Mouse (Mus musculus) CH12.LX (cell line): ENCODE measurements around the gene Best3. TPM values are rescaled to one million over a fixed set of nuclear protein-coding genes. Genes with fewer than 3 reads are reported as not detected.

Experiments used
- DNase-seq: peaks from one replicate; pipeline ENCODE4 v3.0.0-alpha.2; 2013; ENCODE audit errors: extremely low read depth
- H3K27ac ChIP-seq: 2 replicates; pipeline ENCODE4 v1.5.1; 2012; ENCODE audit warnings: low read depth, mild to moderate bottlenecking, control low read depth, moderate library complexity; ENCODE audit not compliant: insufficient read depth
- H3K27me3 ChIP-seq: replicated peaks from 2 replicates; pipeline ENCODE3; 2012; ENCODE audit warnings: inconsistent platforms
- H3K36me3 ChIP-seq, 2 experiments: replicated peaks in 1 of 2; 2 replicates each; pipeline versions ENCODE3 to v1.6.1; 2012; ENCODE audit warnings: inconsistent platforms in 1 of 2, low read length in 1 of 2, mild to moderate bottlenecking in 1 of 2, mixed read lengths in 1 of 2, moderate library complexity in 1 of 2; ENCODE audit not compliant: control insufficient read depth in 1 of 2, insufficient read depth in 1 of 2
- H3K4me1 ChIP-seq, 2 experiments: 2 replicates each; pipeline ENCODE4 v1.6.1; 2012; ENCODE audit warnings: inconsistent platforms in 1 of 2, moderate library complexity in 1 of 2; ENCODE audit not compliant: insufficient read depth in 2 of 2, control insufficient read depth in 1 of 2
- H3K4me2 ChIP-seq: 2 replicates; pipeline ENCODE4 v1.6.1; 2012; ENCODE audit warnings: low read depth, mild to moderate bottlenecking, control low read depth; ENCODE audit not compliant: poor library complexity, insufficient read depth, severe bottlenecking
- H3K4me3 ChIP-seq, 3 experiments: fragments of 150-350 bp in 1 of 3; sonication (generic) in 1 of 3; replicated peaks in 1 of 3; 2 replicates each; pipeline versions ENCODE3 to v1.5.1; 2011 to 2012; ENCODE audit warnings: low read depth in 2 of 3, low read length in 2 of 3, mild to moderate bottlenecking in 2 of 3, moderate library complexity in 2 of 3, control low read depth in 1 of 3, improper control_type of control experiment in 1 of 3, inconsistent platforms in 1 of 3, mixed read lengths in 1 of 3; ENCODE audit not compliant: poor library complexity in 1 of 3
- H3K79me2 ChIP-seq: replicated peaks from 2 replicates; pipeline ENCODE4 v1.6.1; 2012; ENCODE audit warnings: mild to moderate bottlenecking, moderate library complexity; ENCODE audit not compliant: control insufficient read depth, poor library complexity, insufficient read depth, severe bottlenecking; ENCODE audit errors: extremely low read depth
- H3K9ac ChIP-seq: 2 replicates; pipeline ENCODE4 v1.6.1; 2012; ENCODE audit warnings: low read depth, mild to moderate bottlenecking, control low read depth, moderate library complexity; ENCODE audit not compliant: insufficient read depth
- H3K9me3 ChIP-seq: replicated peaks from 2 replicates; pipeline ENCODE3; 2012; ENCODE audit warnings: low read length, inconsistent platforms, mixed read lengths
- CHD1 ChIP-seq: IDR thresholded peaks from 2 replicates; pipeline ENCODE4 v1.6.1; 2012; ENCODE audit warnings: low read depth, low read length, improper control_type of control experiment, inconsistent platforms
- CHD2 ChIP-seq: IDR thresholded peaks from 2 replicates; pipeline ENCODE4 v1.6.1; 2011; ENCODE audit warnings: low read length, improper control_type of control experiment
- CTCF ChIP-seq, 2 experiments: IDR thresholded peaks in 1 of 2; conservative IDR thresholded peaks in 1 of 2; 2 replicates each; pipeline ENCODE4 v1.5.1; 2011 to 2012; ENCODE audit warnings: low read depth in 2 of 2, low read length in 2 of 2, improper control_type of control experiment in 1 of 2, inconsistent platforms in 1 of 2, mild to moderate bottlenecking in 1 of 2, moderate library complexity in 1 of 2
- ELF1 ChIP-seq: IDR thresholded peaks from 2 replicates; pipeline ENCODE4 v1.6.1; 2014; ENCODE audit warnings: low read depth, mild to moderate bottlenecking, inconsistent platforms, low read length, improper control_type of control experiment
- EP300 ChIP-seq: IDR thresholded peaks from 2 replicates; pipeline ENCODE4 v1.6.1; 2011; ENCODE audit warnings: low read length, improper control_type of control experiment
- ETS1 ChIP-seq: conservative IDR thresholded peaks from 2 replicates; pipeline ENCODE4 v1.6.1; 2012; ENCODE audit warnings: low read depth, mild to moderate bottlenecking, inconsistent platforms, low read length, improper control_type of control experiment, moderate library complexity
- HCFC1 ChIP-seq: IDR thresholded peaks from 2 replicates; pipeline ENCODE4 v1.6.1; 2012; ENCODE audit warnings: low read depth, mild to moderate bottlenecking, inconsistent platforms, low read length, improper control_type of control experiment
- JUN ChIP-seq: IDR thresholded peaks from 2 replicates; pipeline ENCODE4 v1.6.1; 2011; ENCODE audit warnings: low read depth, mild to moderate bottlenecking, low read length, improper control_type of control experiment, moderate library complexity; ENCODE audit not compliant: insufficient read depth
- JUND ChIP-seq: conservative IDR thresholded peaks from 2 replicates; pipeline ENCODE4 v1.6.1; 2011; ENCODE audit warnings: low read depth, low read length, improper control_type of control experiment
- MAZ ChIP-seq: IDR thresholded peaks from 2 replicates; pipeline ENCODE4 v1.6.1; 2012; ENCODE audit warnings: low read depth, mild to moderate bottlenecking, inconsistent platforms, low read length, improper control_type of control experiment, moderate library complexity
- MEF2A ChIP-seq: IDR thresholded peaks from 2 replicates; pipeline ENCODE4 v1.6.1; 2014; ENCODE audit warnings: low read depth, mild to moderate bottlenecking, inconsistent platforms, low read length, improper control_type of control experiment, borderline replicate concordance
- MXI1 ChIP-seq: IDR thresholded peaks from 2 replicates; pipeline ENCODE4 v1.6.1; 2011; ENCODE audit warnings: mild to moderate bottlenecking, low read depth, low read length, improper control_type of control experiment
- NELFE ChIP-seq: IDR thresholded peaks from 2 replicates; pipeline ENCODE4 v1.6.1; 2011; ENCODE audit warnings: low read depth, low read length, improper control_type of control experiment
- NRF1 ChIP-seq: IDR thresholded peaks from 2 replicates; pipeline ENCODE4 v1.6.1; 2014; ENCODE audit warnings: low read depth, mild to moderate bottlenecking, inconsistent platforms, low read length, improper control_type of control experiment, moderate library complexity
- PAX5 ChIP-seq: IDR thresholded peaks from 2 replicates; pipeline ENCODE4 v1.6.1; 2012; ENCODE audit warnings: low read length, inconsistent platforms, mixed read lengths
- POLR2A ChIP-seq: IDR thresholded peaks from 2 replicates; pipeline ENCODE4 v1.6.1; 2011; ENCODE audit warnings: low read depth, mild to moderate bottlenecking, improper control_type of control experiment, low read length
- RCOR1 ChIP-seq: conservative IDR thresholded peaks from 2 replicates; pipeline ENCODE4 v1.6.1; 2012; ENCODE audit warnings: low read depth, mild to moderate bottlenecking, inconsistent platforms, low read length, improper control_type of control experiment
- SMC3 ChIP-seq: IDR thresholded peaks from 2 replicates; pipeline ENCODE4 v1.6.1; 2011; ENCODE audit warnings: low read depth, low read length, improper control_type of control experiment
- TBP ChIP-seq: conservative IDR thresholded peaks from 2 replicates; pipeline ENCODE4 v1.6.1; 2011; ENCODE audit warnings: low read depth, low read length, improper control_type of control experiment
- USF1 ChIP-seq: IDR thresholded peaks from 2 replicates; pipeline ENCODE4 v1.6.1; 2014; ENCODE audit warnings: low read depth, mild to moderate bottlenecking, inconsistent platforms, low read length, improper control_type of control experiment
- USF2 ChIP-seq: conservative IDR thresholded peaks from 2 replicates; pipeline ENCODE4 v1.6.1; 2011; ENCODE audit warnings: low read depth, low read length, improper control_type of control experiment
- dilution Hi-C: fragments of 300-500 bp; cut with MboI; formaldehyde crosslinking; loops from 2 replicates; pipeline ENCODE4 v1.14.3; 2020; ENCODE audit warnings: low sequenced_read_pairs; ENCODE audit not compliant: extremely low pct_unique_long_range_greater_than_20kb, extremely low pct_ligation_motif_present
- in situ Hi-C: fragments of 300-500 bp; cut with MboI; formaldehyde crosslinking; loops from 3 replicates; pipeline ENCODE4 v1.14.3; 2019; ENCODE audit warnings: low sequenced_read_pairs, low pct_ligation_motif_present, low pct_unique_long_range_greater_than_20kb, mixed read lengths
- polyA plus RNA-seq: library from polyadenylated mRNA; unstranded; fragments of >175 nt; gene quantifications from 2 replicates; pipeline ENCODE4 v1.2.1, GENCODE M21; 2012; ENCODE audit warnings: low read depth; ENCODE audit not compliant: insufficient read length
- total RNA-seq, 2 experiments: library from RNA; depleted of rRNA; stranded (reverse); fragments of 300-350 nt in 1 of 2; fragments of >200 nt in 1 of 2; gene quantifications; 2 replicates each; pipeline ENCODE4 v1.2.3; 2012 to 2014

Gene Best3
- total and polyA plus RNA-seq, 3 experiments: not detected

GRCm38 (mm10) chr10:116962803-116963202 is 23.3 kb upstream of the Best3 start:
- Histone ChIP-seq H3K9me3 (no peaks in the 10 kb centered on the region), H3K79me2 (no peaks in the 10 kb centered on the region), H3K27me3 (no peaks in the 10 kb centered on the region), H3K9ac (no peak overlapping the region), H3K4me3 (no peak overlapping the region), H3K27ac (no peak overlapping the region), H3K4me2 (no peak overlapping the region), H3K36me3 (peaks cover 0 to 33% of the 10 kb centered on the region in 2 experiments), H3K4me1 (no peaks in the 10 kb centered on the region; a peak in 1 of 4 replicates)
- dilution Hi-C loops: no loop called here
- TF ChIP-seq JUN (no peak), USF1 (no peak), PAX5 (no peak), TBP (no peak), RCOR1 (no peak), SMC3 (no peak), HCFC1 (no peak), CTCF (conservative IDR thresholded peaks at IDR 0.05 in 1 of 2, IDR thresholded peaks at IDR 0.05 in 1 of 2; ENCODE audit: low read depth in 2 of 2, low read length in 2 of 2) (no peak), JUND (no peak), MAZ (no peak), ETS1 (no peak), MXI1 (no peak), MEF2A (no peak), POLR2A (no peak), ELF1 (no peak), USF2 (no peak), CHD1 (no peak), NELFE (no peak), EP300 (no peak)
- in situ Hi-C loops: no loop called here
- no peak for DNase-seq

- Histone ChIP-seq H3K4me2 (no peak overlapping the region), H3K36me3 (peaks cover 0 to 24% of the 10 kb centered on the region in 2 experiments), H3K27me3 (no peaks in the 10 kb centered on the region), H3K4me1 (no peaks in the 10 kb centered on the region; a peak in 1 of 4 replicates), H3K4me3 (no peak overlapping the region)
- DNase-seq: no peak
- dilution Hi-C loops: no loop called here
- in situ Hi-C loops: no loop called here
- TF ChIP-seq CHD2 (no peak), NRF1 (no peak)
- TF ChIP-seq, all 38 proteins: peak for 0
- H3K79me2 ChIP-seq: no peaks in the 10 kb centered on the region
- no peak overlapping the region for H3K9ac ChIP-seq
- no peaks in the 10 kb centered on the region for H3K9me3 ChIP-seq
- no peak overlapping the region for H3K27ac ChIP-seq
These were observed 22.0 kb upstream of the Best3 start for GRCm38 (mm10) chr10:116964084-116964483.
